Mouse (Mus musculus): ENCODE results near the gene Cryba4. TPM values are rescaled to one million over a fixed set of nuclear protein-coding genes. Genes with fewer than 3 reads are reported as not detected.

Cryba4 gene
- polyA plus RNA-seq, 1 experiment from 2014 or later: 1.7 TPM

DNA sequence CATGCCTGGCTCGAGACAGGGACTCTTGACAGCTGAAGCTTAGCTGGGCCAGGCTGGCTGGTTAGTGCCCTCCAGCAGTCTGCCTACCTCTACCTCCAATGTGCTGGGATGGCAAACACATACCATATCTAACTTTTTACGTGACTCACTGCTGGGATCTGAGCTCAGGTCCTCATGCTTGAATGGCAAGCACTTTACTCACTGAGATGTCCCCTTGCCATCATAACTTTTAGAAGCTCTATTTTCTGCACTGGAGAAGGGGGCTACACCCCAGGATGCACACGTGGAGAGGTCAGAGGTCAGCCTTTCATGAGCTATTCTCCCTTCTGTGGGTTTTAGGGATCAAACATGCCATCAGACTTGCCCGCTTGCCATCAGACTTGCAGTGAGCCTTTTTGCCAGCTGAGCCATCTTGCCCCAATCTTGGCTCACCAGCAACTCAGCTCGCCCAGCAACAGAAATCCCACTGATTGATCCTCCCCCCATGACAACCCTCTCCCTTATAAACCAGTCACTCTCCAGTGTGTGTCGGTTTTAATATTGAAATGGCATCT lies 39.5 kb downstream of the Cryba4 start:
- H3K4me2 ChIP-seq: peak overlapping the region; percentile 20; the same call in 1 of the 2 replicates
- H3K4me1 ChIP-seq: peaks cover 52% of the 10 kb centered on the region
- H3K9ac ChIP-seq (replicated peaks): 0 out of 2 replicates have a peak overlapping the region, but pooled peaks have one; percentile 32
- H3K27ac ChIP-seq (replicated peaks): peak overlapping the region; percentile 81
- H3K27me3 ChIP-seq (replicated peaks): no peaks in the 10 kb centered on the region
- H3K4me3 ChIP-seq (replicated peaks): no peak overlapping the region
- H3K9me3 ChIP-seq (replicated peaks): no peaks in the 10 kb centered on the region
- H3K36me3 ChIP-seq: no peaks in the 10 kb centered on the region
- WGBS: 44% methylated on average over 6 of the region's 6 CpGs
- no peak for ATAC-seq (ENCODE audit: low FRiP score)

DNA sequence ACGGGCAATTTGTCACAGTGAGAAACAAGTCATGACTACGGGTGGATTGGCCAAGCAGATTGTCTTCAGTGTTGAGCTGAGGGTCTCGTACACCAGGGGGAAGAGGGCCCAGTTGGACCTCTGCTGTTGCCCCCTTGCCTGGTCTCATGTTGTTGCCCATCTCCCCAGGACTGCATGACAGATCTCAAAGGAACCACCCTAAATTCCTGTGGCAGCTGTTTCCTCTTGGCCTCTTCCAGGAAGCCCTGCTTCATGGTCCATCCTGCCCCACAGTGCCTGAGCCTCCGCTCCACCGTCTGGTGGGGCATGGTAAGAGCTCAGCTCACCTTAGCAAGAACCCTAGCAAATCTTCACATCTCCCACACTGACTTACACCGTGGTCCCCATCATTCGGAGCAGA lies 40.4 kb downstream of the Cryba4 start:
- no peak overlapping the region for H3K27ac ChIP-seq (replicated peaks)
- peaks cover 44% of the 10 kb centered on the region for H3K4me1 ChIP-seq
- no peaks in the 10 kb centered on the region for H3K9me3 ChIP-seq (replicated peaks)
- no peaks in the 10 kb centered on the region for H3K36me3 ChIP-seq
- 86% methylated on average over 7 of the region's 7 CpGs for WGBS
- ATAC-seq (ENCODE audit: low FRiP score): no peak
- H3K27me3 ChIP-seq (replicated peaks): no peaks in the 10 kb centered on the region
- H3K4me2 ChIP-seq: no peak overlapping the region
- H3K9ac ChIP-seq (replicated peaks): no peak overlapping the region
- H3K4me3 ChIP-seq (replicated peaks): no peak overlapping the region

DNA sequence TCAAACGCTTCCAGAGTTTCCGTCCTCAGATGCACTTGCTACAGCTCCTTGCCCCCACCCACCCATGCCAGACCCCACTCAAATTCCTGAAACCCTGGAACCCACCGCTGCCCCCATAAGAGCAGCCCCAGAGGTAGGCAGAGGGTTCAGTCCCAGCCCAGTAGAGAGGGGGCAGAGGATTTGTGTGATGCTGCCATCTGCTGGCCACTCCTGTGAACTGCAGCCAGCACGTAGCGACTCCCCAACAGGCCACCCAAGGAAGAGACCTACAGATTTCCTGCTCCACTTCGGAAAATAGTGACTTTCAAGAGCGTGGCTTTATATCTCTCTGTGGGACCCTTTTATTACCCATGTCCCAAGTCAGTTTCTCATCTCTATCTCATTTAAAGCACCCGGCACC lies 42.2 kb downstream of the Cryba4 start:
- H3K27me3 ChIP-seq (replicated peaks): no peaks in the 10 kb centered on the region
- H3K9me3 ChIP-seq (replicated peaks): no peaks in the 10 kb centered on the region
- H3K4me1 ChIP-seq: peaks cover 31% of the 10 kb centered on the region
- H3K27ac ChIP-seq (replicated peaks): no peak overlapping the region
- no peak overlapping the region for H3K4me2 ChIP-seq
- no peak for ATAC-seq (ENCODE audit: low FRiP score)
- H3K4me3 ChIP-seq (replicated peaks): no peak overlapping the region
- 30% methylated on average over 8 of the region's 8 CpGs for WGBS
- no peak overlapping the region for H3K9ac ChIP-seq (replicated peaks)
- H3K36me3 ChIP-seq: no peaks in the 10 kb centered on the region

DNA sequence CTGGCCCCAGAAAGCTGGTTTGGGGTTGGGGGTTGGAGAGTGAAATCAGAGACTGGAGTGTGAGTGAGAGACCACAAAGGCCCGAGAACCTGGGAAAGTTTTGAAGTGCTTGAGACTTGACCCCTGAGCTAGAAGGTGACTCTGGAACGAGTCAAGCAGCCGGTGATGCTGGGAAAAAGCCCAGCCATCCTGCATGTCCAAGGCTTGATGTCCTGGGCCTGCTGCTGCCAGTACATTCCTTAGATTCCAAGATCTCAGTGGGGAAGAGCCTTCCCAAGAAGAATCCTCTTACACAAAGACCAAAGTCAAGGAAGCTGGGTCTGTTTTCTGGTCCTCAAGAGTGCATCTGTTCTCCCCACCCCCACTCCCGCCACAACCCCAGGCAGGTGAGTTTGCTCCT lies 44.0 kb downstream of the Cryba4 start:
- H3K4me2 ChIP-seq: no peak overlapping the region
- WGBS: 69% methylated on average over 4 of the region's 4 CpGs
- H3K9me3 ChIP-seq (replicated peaks): no peaks in the 10 kb centered on the region
- no peak for ATAC-seq (ENCODE audit: low FRiP score)
- H3K27ac ChIP-seq (replicated peaks): no peak overlapping the region
- no peaks in the 10 kb centered on the region for H3K27me3 ChIP-seq (replicated peaks)
- no peaks in the 10 kb centered on the region for H3K36me3 ChIP-seq
- no peak overlapping the region for H3K9ac ChIP-seq (replicated peaks)
- H3K4me3 ChIP-seq (replicated peaks): no peak overlapping the region
- H3K4me1 ChIP-seq: peaks cover 13% of the 10 kb centered on the region

DNA sequence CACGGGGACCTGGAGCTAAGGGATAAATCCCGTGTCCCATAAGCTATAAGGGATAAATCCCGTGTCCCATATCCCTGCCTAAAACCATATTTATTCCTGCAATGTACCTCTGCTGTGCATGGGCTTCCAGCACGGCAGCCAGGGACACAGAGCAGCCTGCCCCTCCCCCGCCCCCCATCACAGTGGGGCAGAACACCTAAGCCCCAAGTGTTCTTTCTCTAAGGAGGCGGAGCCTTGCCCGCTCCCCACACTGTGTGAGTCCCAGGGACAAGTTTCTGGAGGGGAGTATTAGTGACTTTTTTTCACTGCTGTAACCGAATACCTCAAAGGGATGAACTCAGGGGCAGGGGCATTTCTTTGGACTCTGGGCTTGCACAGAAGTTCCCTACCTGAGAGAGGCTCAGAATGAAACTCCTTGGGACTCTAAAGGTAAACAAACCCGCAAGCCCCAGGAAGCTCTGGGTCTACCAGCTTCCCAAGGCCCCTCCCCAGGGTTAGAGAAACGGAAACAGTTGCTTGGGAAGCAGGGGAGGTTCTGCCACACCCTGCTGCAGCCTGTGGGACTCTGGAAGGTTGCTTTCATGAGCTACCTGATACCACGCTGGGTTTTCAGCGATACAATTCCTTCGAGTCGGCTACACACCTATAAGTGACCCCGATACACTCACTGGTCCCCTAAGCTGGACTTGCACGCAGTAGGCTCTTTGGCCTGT lies 45.6 kb downstream of the Cryba4 start:
- H3K4me2 ChIP-seq: no peak overlapping the region
- no peaks in the 10 kb centered on the region for H3K36me3 ChIP-seq
- no peak overlapping the region for H3K9ac ChIP-seq (replicated peaks)
- H3K4me1 ChIP-seq: 0 out of 2 replicates have a peak, but pooled peaks cover 5% of the 10 kb centered on the region
- no peak overlapping the region for H3K4me3 ChIP-seq (replicated peaks)
- H3K27me3 ChIP-seq (replicated peaks): no peaks in the 10 kb centered on the region
- H3K9me3 ChIP-seq (replicated peaks): no peaks in the 10 kb centered on the region
- H3K27ac ChIP-seq (replicated peaks): no peak overlapping the region
- 34% methylated on average over 16 of the region's 16 CpGs for WGBS
- no peak for ATAC-seq (ENCODE audit: low FRiP score)

DNA sequence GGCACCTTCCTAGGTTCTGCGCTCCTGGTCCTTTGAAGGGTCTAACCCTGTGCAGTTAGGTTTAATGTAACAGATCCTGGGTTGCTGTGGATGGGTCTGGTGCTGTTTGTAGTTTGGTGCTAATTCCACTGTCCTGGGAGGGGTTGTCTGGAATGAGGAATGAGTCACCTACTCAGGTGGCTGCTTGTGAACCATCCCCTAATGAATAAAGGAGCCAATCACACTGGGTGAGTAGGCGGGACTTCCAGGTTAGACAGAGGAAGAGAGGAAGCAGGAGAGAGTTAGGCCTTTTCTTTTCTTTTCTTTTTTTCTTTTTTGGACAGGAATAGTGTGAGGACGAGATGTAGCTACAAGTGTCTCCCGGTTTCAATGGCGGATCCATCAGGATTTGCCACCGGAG lies 52.7 kb downstream of the Cryba4 start:
- H3K4me3 ChIP-seq (replicated peaks): no peak overlapping the region
- no peaks in the 10 kb centered on the region for H3K36me3 ChIP-seq
- H3K9ac ChIP-seq (replicated peaks): no peak overlapping the region
- H3K4me1 ChIP-seq: no peaks in the 10 kb centered on the region
- H3K4me2 ChIP-seq: no peak overlapping the region
- H3K27ac ChIP-seq (replicated peaks): no peak overlapping the region
- WGBS: 93% methylated on average over 6 of the region's 6 CpGs
- H3K27me3 ChIP-seq (replicated peaks): no peaks in the 10 kb centered on the region
- H3K9me3 ChIP-seq (replicated peaks): no peaks in the 10 kb centered on the region
- ATAC-seq (ENCODE audit: low FRiP score): no peak

Other genes with a start within 250 kb of the Cryba4 start
- gene Crybb1, start 3.3 kb upstream of the Cryba4 start, polyA plus RNA-seq (2015; fragmentation: Nextera tagmentation; extraction: Ambion mirVana): 5.8 and 6.2 TPM in 2 replicates
- gene Tpst2, start 24.2 kb upstream of the Cryba4 start, polyA plus RNA-seq (2015; fragmentation: Nextera tagmentation; extraction: Ambion mirVana): 31.4 and 40.2 TPM in 2 replicates
- gene Tfip11, start 73.8 kb upstream of the Cryba4 start, polyA plus RNA-seq (2015; fragmentation: Nextera tagmentation; extraction: Ambion mirVana): 29.7 and 31.0 TPM in 2 replicates
- gene Srrd, start 90.5 kb upstream of the Cryba4 start, polyA plus RNA-seq (2015; fragmentation: Nextera tagmentation; extraction: Ambion mirVana): 57.5 and 61.9 TPM in 2 replicates
- gene Hps4, start 90.6 kb upstream of the Cryba4 start, polyA plus RNA-seq (2015; fragmentation: Nextera tagmentation; extraction: Ambion mirVana): 37.4 and 38.2 TPM in 2 replicates
- 0.13 and 0.22 TPM in 2 replicates for gene Gm6583, start 103.5 kb upstream of the Cryba4 start, polyA plus RNA-seq (2015; fragmentation: Nextera tagmentation; extraction: Ambion mirVana)
- gene Asphd2, start 142.3 kb upstream of the Cryba4 start, polyA plus RNA-seq (2015; fragmentation: Nextera tagmentation; extraction: Ambion mirVana): 58.3 and 89.1 TPM in 2 replicates
- gene Gm6588, start 196.9 kb upstream of the Cryba4 start, polyA plus RNA-seq (2015; fragmentation: Nextera tagmentation; extraction: Ambion mirVana): 0.57 and 0.79 TPM in 2 replicates

All from neural tube, embryonic 15.5 days (tissue).